Mouse (Mus musculus): ENCODE results near the gene Fbxo6.

Gene Fbxo6

GRCm38 (mm10) chr4:148160436-148161390 is 8.8 kb upstream of the Fbxo6 start, which contains the start of the genes Fbxo44 and Fbxo2:
Gene Fbxo44, minus strand, starts transcription at chr4:148160482.
Gene Fbxo2, plus strand, starts transcription at chr4:148160621.
- no peak for DNase-seq (ENCODE audit: low spot score)

DNA sequence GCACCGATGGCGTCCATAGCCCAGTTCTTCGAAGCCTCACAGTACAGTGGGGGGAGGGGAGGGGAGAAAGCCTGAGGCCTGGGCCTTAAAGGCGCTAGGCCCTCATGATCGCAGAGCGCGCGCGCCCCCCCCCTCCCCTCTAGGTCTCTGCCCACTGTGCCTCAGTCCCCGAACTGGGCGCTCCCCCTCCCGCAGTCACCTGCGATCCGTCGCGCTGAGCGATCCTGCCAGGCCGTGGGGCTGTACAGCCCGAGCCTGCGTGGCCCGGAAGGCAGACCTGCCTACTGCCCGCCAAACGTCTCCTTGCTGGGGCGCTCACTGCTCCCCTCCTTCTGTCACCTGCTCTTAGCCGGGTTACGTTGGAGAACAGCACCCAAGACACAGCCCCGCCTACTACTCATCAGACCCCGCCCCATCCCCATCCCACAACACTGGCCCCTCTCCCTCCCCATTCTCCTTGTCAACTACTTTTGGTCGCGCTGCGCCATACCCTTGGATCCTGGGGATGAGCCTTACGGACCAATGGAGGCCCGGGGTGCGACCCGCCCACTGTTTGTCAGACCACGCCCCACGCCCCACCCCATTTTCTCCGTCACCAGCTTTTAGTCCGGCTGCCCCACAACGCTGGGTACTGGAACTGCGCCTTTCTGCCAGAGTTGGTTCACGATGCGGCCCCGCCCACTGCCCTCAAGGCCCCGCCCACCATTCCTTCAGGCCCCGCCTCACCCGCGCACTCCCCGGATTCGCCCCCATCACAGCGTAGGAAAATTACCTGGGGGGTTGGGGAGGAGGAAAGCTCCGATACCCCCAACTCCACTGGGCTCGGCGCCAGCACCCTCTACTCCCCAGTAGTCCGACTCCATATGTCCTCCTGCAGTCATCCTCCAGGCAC is 7.8 kb upstream of the Fbxo6 start:
- DNase-seq (ENCODE audit: low spot score), result peak; percentile 90

- no peak for DNase-seq (ENCODE audit: low spot score)
Measured at GRCm38 (mm10) chr4:148158436-148159348, 6.8 kb upstream of the Fbxo6 start.

GRCm38 (mm10) chr4:148154982-148155381 is 3.0 kb upstream of the Fbxo6 start:
- no peak for DNase-seq (ENCODE audit: low spot score)

GRCm38 (mm10) chr4:148154006-148154405 is 2.1 kb upstream of the Fbxo6 start:
- DNase-seq (ENCODE audit: low spot score), result no peak

- no peak for DNase-seq (ENCODE audit: low spot score)
Measured at GRCm38 (mm10) chr4:148152547-148152946, 607 bp upstream of the Fbxo6 start.

- no peak for DNase-seq (ENCODE audit: low spot score)
Measured at GRCm38 (mm10) chr4:148150953-148151266, 1.0 kb downstream of the Fbxo6 start.

GRCm38 (mm10) chr4:148150242-148150641 is 1.7 kb downstream of the Fbxo6 start:
- DNase-seq (ENCODE audit: low spot score), result no peak

- no peak for DNase-seq (ENCODE audit: low spot score)
Measured at GRCm38 (mm10) chr4:148149540-148149939, 2.4 kb downstream of the Fbxo6 start.

- DNase-seq (ENCODE audit: low spot score), result no peak
Measured at GRCm38 (mm10) chr4:148147714-148148113, 4.2 kb downstream of the Fbxo6 start.

- no peak for DNase-seq (ENCODE audit: low spot score)
Measured at GRCm38 (mm10) chr4:148143721-148144120, 8.2 kb downstream of the Fbxo6 start.

DNA sequence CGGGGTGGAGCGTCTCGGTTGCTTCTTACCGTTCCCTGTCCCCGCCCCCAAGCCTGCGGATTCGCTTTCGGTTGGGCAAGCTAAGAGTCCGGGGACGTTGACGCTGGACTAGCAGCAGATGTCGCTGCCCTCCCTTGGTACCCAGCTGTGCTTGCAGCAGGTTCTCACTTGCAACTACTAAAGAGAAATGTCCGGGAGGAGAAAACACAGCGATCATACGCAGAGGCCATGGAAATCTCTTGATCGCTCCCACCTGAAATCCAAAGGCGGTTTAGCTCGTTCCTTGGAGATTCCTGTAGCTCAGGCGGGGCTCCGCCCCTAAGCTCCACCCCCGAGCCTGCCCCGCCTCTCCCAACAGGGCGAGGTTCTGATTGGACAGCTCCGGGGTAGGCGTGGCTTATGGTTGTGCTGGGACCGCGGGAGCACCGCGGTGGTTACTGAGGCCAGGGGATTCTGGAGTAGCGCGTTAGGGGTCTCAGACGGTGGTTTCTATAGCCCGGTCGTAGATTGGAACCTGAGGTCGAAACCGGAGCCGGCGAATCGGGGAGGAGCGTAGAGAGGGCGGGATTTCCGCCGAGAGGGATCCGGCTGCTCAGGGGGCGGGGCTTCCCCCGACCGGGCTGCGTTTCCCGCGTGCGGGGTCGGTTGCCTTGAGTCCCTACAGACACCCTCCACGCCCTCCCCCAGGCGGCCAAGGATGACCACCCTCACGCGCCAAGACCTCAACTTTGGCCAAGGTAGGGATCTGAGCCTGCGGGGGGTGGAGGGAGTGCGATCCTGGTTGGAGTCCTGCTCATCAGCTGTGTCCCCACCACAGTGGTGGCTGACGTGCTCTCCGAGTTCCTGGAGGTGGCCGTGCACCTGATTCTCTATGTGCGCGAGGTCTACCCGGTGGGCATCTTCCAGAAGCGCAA is 11.6 kb downstream of the Fbxo6 start:
- DNase-seq (ENCODE audit: low spot score), result peak; percentile 94

GRCm38 (mm10) chr4:148139767-148140097 is 12.2 kb downstream of the Fbxo6 start:
- no peak for DNase-seq (ENCODE audit: low spot score)

DNA sequence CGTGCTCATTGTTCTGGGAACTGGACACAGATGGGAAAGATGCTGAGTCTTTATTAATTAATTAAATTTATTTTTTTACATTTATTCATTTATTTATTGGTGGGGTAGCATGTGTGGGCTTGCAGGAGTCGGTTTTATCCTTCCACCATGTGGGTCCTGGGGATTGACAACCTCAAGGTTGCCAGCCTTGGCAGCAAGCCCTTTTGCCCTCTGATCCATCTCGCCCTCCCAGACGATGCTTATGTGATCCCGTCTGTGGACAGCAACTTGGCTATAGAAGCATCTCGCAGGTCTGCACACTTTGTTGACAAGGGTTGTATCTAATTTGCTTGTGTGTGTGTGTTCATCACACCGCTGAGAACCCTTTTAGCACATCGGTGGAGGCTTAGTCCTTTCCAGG is 14.4 kb downstream of the Fbxo6 start:
- DNase-seq (ENCODE audit: low spot score), result no peak

DNA sequence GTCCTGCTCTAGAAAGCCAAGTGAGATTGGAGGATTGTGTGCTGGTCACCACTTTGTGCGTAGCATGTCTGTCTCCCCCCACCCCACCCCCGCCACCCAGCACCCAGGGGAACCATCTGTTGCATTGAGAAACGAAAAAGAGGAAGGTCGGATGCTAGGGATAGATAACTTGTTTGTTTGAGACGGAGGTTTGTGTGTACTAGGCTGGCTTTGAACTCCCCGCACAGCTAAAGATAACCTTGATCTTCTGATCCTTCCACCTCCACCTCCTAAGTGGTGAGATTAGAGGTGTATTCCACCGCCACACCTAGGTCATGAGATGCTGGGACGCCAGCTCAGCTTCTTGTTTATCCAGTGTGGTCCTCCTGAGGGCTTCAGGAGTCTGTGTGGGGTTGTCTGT is 17.0 kb downstream of the Fbxo6 start:
- no peak for DNase-seq (ENCODE audit: low spot score)

GRCm38 (mm10) chr4:148131497-148132081 is 20.4 kb downstream of the Fbxo6 start:
- DNase-seq (ENCODE audit: low spot score), result peak; percentile 48

DNA sequence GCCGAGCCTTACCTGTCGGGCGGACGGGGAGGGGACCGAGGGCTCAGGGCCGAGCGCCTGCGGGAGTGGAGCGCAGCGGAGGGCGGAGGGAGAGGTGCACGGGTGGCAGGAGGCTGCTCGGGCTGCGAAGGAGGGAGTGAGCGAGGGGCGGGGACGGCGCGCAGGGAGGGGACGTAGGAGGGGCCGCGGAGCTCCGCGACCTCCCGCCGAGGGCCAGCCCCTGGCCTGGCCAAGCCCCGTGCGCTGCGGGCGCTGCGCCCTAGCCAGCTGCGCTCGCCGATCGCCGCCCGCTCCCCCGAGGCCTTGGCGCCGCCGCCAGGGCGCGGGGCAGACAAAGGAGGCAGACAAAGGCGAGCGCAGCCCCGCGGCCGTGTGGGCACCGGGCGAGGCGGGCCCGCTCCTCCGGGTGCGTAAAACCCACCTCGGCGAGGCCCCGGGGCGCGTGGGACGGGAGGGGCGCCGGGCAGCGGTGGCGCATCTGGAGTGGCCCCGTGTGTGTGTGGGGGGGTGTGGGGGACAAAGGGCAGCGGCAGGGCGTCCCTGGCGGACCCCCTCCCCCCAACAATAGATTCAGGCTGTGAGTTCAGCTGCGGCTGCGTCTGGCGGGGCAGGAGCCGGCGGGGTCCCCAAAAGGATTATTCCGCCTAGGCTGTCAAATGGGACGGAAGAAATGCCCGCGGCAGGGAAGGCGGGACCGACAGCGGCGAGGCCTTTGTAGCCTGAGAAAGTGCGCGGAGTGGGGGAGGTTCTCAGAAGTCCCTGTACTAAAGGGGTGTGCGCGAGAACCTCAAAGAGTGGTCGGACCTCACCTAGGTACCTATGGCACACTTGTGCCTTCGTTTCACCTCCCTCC is 21.2 kb downstream of the Fbxo6 start, which contains the start of gene Draxin:
Gene Draxin, minus strand, starts transcription at position 138 of the 853 bp plus-strand sequence.
- peak; percentile 62 for DNase-seq (ENCODE audit: low spot score)

- DNase-seq (ENCODE audit: low spot score), result peak; percentile 17
Measured at GRCm38 (mm10) chr4:148130133-148130532, 21.8 kb downstream of the Fbxo6 start, which contains the start of gene Mad2l2. Gene Mad2l2, plus strand, starts transcription at chr4:148130384.

DNA sequence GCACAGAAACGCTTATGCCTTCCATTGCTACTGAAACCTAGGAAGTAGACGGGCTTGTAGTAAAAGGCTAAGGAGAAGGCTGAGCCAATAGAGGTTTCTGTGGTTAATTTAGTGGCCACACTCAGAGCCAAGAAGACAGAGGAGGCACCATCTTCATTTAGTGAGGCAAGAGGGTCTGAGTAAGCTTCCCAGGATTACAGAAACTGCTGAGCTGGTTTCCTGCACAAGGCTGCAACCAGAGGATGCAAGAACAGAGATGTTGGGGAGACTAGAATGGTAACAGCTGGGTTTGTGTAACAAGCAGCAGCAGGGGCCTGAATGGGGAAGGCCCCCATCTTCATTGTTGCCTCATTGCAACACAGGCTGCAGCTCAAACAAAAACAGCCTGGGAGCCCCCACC is 23.3 kb downstream of the Fbxo6 start:
- no peak for DNase-seq (ENCODE audit: low spot score)
